Mouse (Mus musculus): ENCODE results near the gene Nr5a2.
"Not testable (repeated sequence)": the region's sequence is repeated elsewhere in the genome, so short reads cannot be mapped to it uniquely, and the experiment has no call there.

Nr5a2 gene

GRCm38 (mm10) chr1:136839202-136839601 lies 121.0 kb downstream of the Nr5a2 start:
- no peak for DNase-seq (ENCODE audit: low spot score)

- peak; percentile 42 for DNase-seq (ENCODE audit: low spot score)
These were observed 127.7 kb downstream of the Nr5a2 start for GRCm38 (mm10) chr1:136832305-136833152.

- no peak for DNase-seq (ENCODE audit: low spot score)
These were observed 129.3 kb downstream of the Nr5a2 start for GRCm38 (mm10) chr1:136830992-136831391.

- no peak for DNase-seq (ENCODE audit: low spot score)
These were observed 130.3 kb downstream of the Nr5a2 start for GRCm38 (mm10) chr1:136829931-136830330.

GRCm38 (mm10) chr1:136823897-136824296 lies 136.4 kb downstream of the Nr5a2 start:
- no peak for DNase-seq (ENCODE audit: low spot score)

GRCm38 (mm10) chr1:136800625-136801024 lies 159.6 kb downstream of the Nr5a2 start:
- no peak for DNase-seq (ENCODE audit: low spot score)

GRCm38 (mm10) chr1:136796361-136797090 lies 163.7 kb downstream of the Nr5a2 start:
- DNase-seq (ENCODE audit: low spot score), result no peak

- DNase-seq (ENCODE audit: low spot score), result not testable (repeated sequence)
These were observed 167.0 kb downstream of the Nr5a2 start for GRCm38 (mm10) chr1:136792957-136793883.

Measured in ovary, postnatal 36 days (tissue).